In the genomic region with DNA sequence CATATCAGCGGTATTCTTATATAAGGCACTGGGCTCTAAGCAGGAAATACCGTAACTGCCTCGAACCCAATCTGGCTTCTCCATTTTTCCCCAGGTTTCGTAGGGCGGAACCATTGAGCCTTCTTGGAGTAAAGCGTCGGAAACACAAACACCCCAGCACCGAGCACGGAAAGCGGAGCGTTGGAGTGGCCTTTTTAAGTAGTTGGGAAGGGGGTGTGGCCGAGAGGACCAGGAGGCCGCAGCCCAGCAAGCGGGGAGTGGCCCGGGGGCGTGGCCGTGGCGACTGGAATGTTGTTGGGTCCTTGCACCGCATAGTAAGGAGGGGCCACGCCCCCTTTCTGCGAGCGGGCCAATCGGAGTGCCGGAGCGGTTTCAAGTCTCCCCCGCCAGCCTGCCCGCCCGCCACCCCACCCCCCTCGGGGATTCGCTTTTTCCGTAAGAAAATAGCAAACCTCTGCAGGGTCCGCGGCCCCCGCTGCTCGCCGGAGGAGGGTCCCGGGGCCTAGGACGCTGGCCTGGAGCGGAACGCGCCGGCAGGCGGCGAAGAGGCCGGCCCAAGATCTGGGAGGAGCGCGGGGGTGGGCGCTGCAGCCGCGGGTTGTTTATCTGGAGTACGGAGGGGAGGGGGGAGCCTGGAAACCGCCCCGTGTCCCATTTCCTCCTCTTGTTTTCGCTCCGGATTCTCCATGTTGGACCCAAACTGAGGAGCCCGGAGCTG, we compare ENCODE assay signal across 8 mouse cellular contexts. TPM values are rescaled to one million over a fixed set of nuclear protein-coding genes. Genes with fewer than 3 reads are reported as not detected.
A peak's percentile ranks its signal among the peaks of the same experiment; 100 is the strongest.
DNase-seq lines count a peak whose midpoint lies in the region; ATAC-seq and TF ChIP-seq lines count a peak whose summit lies in the region.

A gene (plus strand): TSS at position 441 of the 718 bp plus-strand sequence.

- H3K27ac ChIP-seq in forebrain, embryonic 12.5 days: peak within 1 kb of the TSS; percentile 100
- peak within 1 kb of the TSS; percentile 100 for H3K27ac ChIP-seq in heart, postnatal 0 days (ENCODE audit: low read depth)
- peak within 1 kb of the TSS; percentile 94 for H3K27ac ChIP-seq in liver, embryonic 16.5 days (ENCODE audit: low read length)
- H3K27ac ChIP-seq in neural tube, embryonic 13.5 days (replicated peaks): peak within 1 kb of the TSS; percentile 100
- H3K27ac ChIP-seq in testis, adult 2 months (ENCODE audit: control insufficient read depth, insufficient read depth, low read depth, low read length): peak within 1 kb of the TSS; percentile 94

- peaks cover 17% of the 10 kb centered on the region for H3K36me3 ChIP-seq in E14TG2a.4 (ENCODE audit: insufficient read depth, low read length)
- H3K36me3 ChIP-seq in forebrain, embryonic 12.5 days (replicated peaks): no peaks in the 10 kb centered on the region
- H3K36me3 ChIP-seq in heart, postnatal 0 days (replicated peaks; ENCODE audit: control insufficient read depth, insufficient read depth, low read length): no peaks in the 10 kb centered on the region
- H3K36me3 ChIP-seq in liver, embryonic 16.5 days (ENCODE audit: control insufficient read depth, insufficient read depth): no peaks in the 10 kb centered on the region
- H3K36me3 ChIP-seq in neural tube, embryonic 13.5 days: no peaks in the 10 kb centered on the region
- H3K36me3 ChIP-seq in testis, adult 2 months (ENCODE audit: control insufficient read depth, insufficient read depth, low read length): no peaks in the 10 kb centered on the region

- peak; percentile 83 for TF ChIP-seq EP300 in heart, postnatal 0 days (IDR thresholded peaks at IDR 0.05; ENCODE audit: low read depth)

- ATAC-seq in forebrain, embryonic 12.5 days (ENCODE audit: low FRiP score): peak; percentile 94
- peak; percentile 93 for ATAC-seq in heart, postnatal 0 days (ENCODE audit: insufficient read depth, low read depth)
- ATAC-seq in liver, embryonic 16.5 days (ENCODE audit: low read depth): peak; percentile 93
- peak; percentile 91 for ATAC-seq in neural tube, embryonic 13.5 days (ENCODE audit: low read depth)

- TF ChIP-seq CTCF in E14TG2a.4 (conservative IDR thresholded peaks at IDR 0.05; ENCODE audit: low read length): no peak
- TF ChIP-seq CTCF in heart, postnatal 0 days (IDR thresholded peaks at IDR 0.05; ENCODE audit: low read depth): 0 out of 2 replicates have a peak, but pooled peaks have one; percentile 16
- no peak for TF ChIP-seq CTCF in testis, adult 2 months (IDR thresholded peaks at IDR 0.05; ENCODE audit: control insufficient read depth, insufficient read depth, insufficient replicate concordance, low read depth, low read length)

- no peaks in the 10 kb centered on the region for H3K9me3 ChIP-seq in E14TG2a.4 (ENCODE audit: low read length)
- H3K9me3 ChIP-seq in forebrain, embryonic 12.5 days: no peaks in the 10 kb centered on the region
- H3K9me3 ChIP-seq in heart, postnatal 0 days (replicated peaks; ENCODE audit: control insufficient read depth, low read length): no peaks in the 10 kb centered on the region
- H3K9me3 ChIP-seq in liver, embryonic 16.5 days (replicated peaks; ENCODE audit: control insufficient read depth, low read length): no peaks in the 10 kb centered on the region
- H3K9me3 ChIP-seq in neural tube, embryonic 13.5 days: no peaks in the 10 kb centered on the region

- H3K4me1 ChIP-seq in E14TG2a.4 (replicated peaks; ENCODE audit: low read depth, low read length): peaks cover 82% of the 10 kb centered on the region
- H3K4me1 ChIP-seq in forebrain, embryonic 12.5 days: peaks cover 44% of the 10 kb centered on the region
- peaks cover 27% of the 10 kb centered on the region for H3K4me1 ChIP-seq in heart, postnatal 0 days (ENCODE audit: control insufficient read depth, insufficient read depth)
- H3K4me1 ChIP-seq in liver, embryonic 16.5 days (ENCODE audit: control insufficient read depth, low read depth, low read length): peaks cover 44% of the 10 kb centered on the region
- peaks cover 45% of the 10 kb centered on the region for H3K4me1 ChIP-seq in neural tube, embryonic 13.5 days (replicated peaks)
- peaks cover 16% of the 10 kb centered on the region for H3K4me1 ChIP-seq in testis, adult 2 months (ENCODE audit: control insufficient read depth, insufficient read depth, low read length)

- H3K9ac ChIP-seq in forebrain, embryonic 12.5 days: peak within 1 kb of the TSS; percentile 99
- peak within 1 kb of the TSS; percentile 100 for H3K9ac ChIP-seq in heart, postnatal 0 days (replicated peaks; ENCODE audit: low read depth, low read length)
- H3K9ac ChIP-seq in liver, embryonic 16.5 days (ENCODE audit: low read depth, low read length): peak within 1 kb of the TSS; percentile 87
- peak within 1 kb of the TSS; percentile 98 for H3K9ac ChIP-seq in neural tube, embryonic 13.5 days

- H3K27me3 ChIP-seq in E14TG2a.4 (ENCODE audit: insufficient read depth, low read length): peaks cover 6% of the 10 kb centered on the region
- H3K27me3 ChIP-seq in forebrain, embryonic 12.5 days: peaks cover 7% of the 10 kb centered on the region; the same call in 1 of the 2 replicates
- H3K27me3 ChIP-seq in heart, postnatal 0 days (ENCODE audit: control insufficient read depth, insufficient read depth, low read length): no peaks in the 10 kb centered on the region
- no peaks in the 10 kb centered on the region; the same call in 1 of the 2 replicates for H3K27me3 ChIP-seq in liver, embryonic 16.5 days (ENCODE audit: control insufficient read depth, insufficient read depth, low read depth, low read length)
- H3K27me3 ChIP-seq in neural tube, embryonic 13.5 days: peaks cover 15% of the 10 kb centered on the region
- no peaks in the 10 kb centered on the region for H3K27me3 ChIP-seq in testis, adult 2 months (ENCODE audit: control insufficient read depth, insufficient read depth, low read length)

- TF ChIP-seq POLR2A in testis, adult 2 months (IDR thresholded peaks at IDR 0.05; ENCODE audit: control insufficient read depth, low read depth, low read length): peak; percentile 95

- under 1% methylated on average over 56 of the region's 56 CpGs for WGBS in forebrain, embryonic 12.5 days
- WGBS in heart, postnatal 0 days: under 1% methylated on average over 50 of the region's 56 CpGs
- under 1% methylated on average over 50 of the region's 56 CpGs for WGBS in liver, embryonic 16.5 days (ENCODE audit: insufficient replicate concordance)
- WGBS in neural tube, embryonic 13.5 days: under 1% methylated on average over 46 of the region's 56 CpGs

- peak within 1 kb of the TSS; percentile 95 for H3K4me2 ChIP-seq in forebrain, embryonic 12.5 days
- peak within 1 kb of the TSS; percentile 74 for H3K4me2 ChIP-seq in heart, postnatal 0 days (ENCODE audit: low read depth, low read length)
- peak within 1 kb of the TSS; percentile 91 for H3K4me2 ChIP-seq in liver, embryonic 16.5 days (ENCODE audit: low read depth, low read length)
- peak within 1 kb of the TSS; percentile 69 for H3K4me2 ChIP-seq in neural tube, embryonic 13.5 days

- peak; percentile 97 for DNase-seq in c-Kit-positive CD71-positive TER-119-positive erythroid progenitor cells, embryonic 14.5 days (ENCODE audit: low spot score)
- DNase-seq in heart, postnatal 0 days (ENCODE audit: low spot score): peak; percentile 98
- peak; percentile 100 for DNase-seq in kidney, postnatal 4 days

- peak within 1 kb of the TSS; percentile 91 for H3K4me3 ChIP-seq in E14TG2a.4 (replicated peaks; ENCODE audit: low read length)
- H3K4me3 ChIP-seq in forebrain, embryonic 12.5 days (replicated peaks): peak within 1 kb of the TSS; percentile 100
- H3K4me3 ChIP-seq in heart, postnatal 0 days (ENCODE audit: low read depth, low read length): peak within 1 kb of the TSS; percentile 88
- H3K4me3 ChIP-seq in liver, embryonic 16.5 days (ENCODE audit: low read depth, low read length): peak within 1 kb of the TSS; percentile 85
- peak within 1 kb of the TSS; percentile 95 for H3K4me3 ChIP-seq in neural tube, embryonic 13.5 days
- peak within 1 kb of the TSS; percentile 90 for H3K4me3 ChIP-seq in testis, adult 2 months (ENCODE audit: control insufficient read depth, low read depth, low read length)

RNA-seq across cellular contexts. Expression of the gene that starts here (rescaled TPM):
- 49.2 and 49.5 TPM in 2 replicates for polyA plus RNA-seq in forebrain, embryonic 12.5 days (2016; fragmentation: Nextera tagmentation; extraction: Ambion mirVana)
- 137 and 155 TPM in 2 replicates for total RNA-seq in heart, postnatal 0 days (2014; rRNA removed; ENCODE audit: low replicate concordance)
- 26.4 and 27.4 TPM in 2 replicates for polyA plus RNA-seq in heart, postnatal 0 days (2015; fragmentation: Nextera tagmentation; extraction: Ambion mirVana)
- 11.1 and 12.2 TPM in 2 replicates for polyA plus RNA-seq in liver, embryonic 16.5 days (2015; fragmentation: Nextera tagmentation; extraction: Ambion mirVana)
- polyA plus RNA-seq in neural tube, embryonic 13.5 days (2015; fragmentation: Nextera tagmentation; extraction: Ambion mirVana): 21.9 and 26.9 TPM in 2 replicates
- 39.4 and 46.8 TPM in 2 replicates for polyA plus RNA-seq in testis, adult 2 months (2012; rRNA removed)

Comparison
In these comparisons a context has a peak if more than half of its experiments do, and no peak if none do; other contexts are left out.
1. Peak in every context shown above with its lines: DNase-seq, ATAC-seq, H3K4me3 ChIP-seq and H3K27ac ChIP-seq.